Mouse (Mus musculus) midbrain, embryonic 16.5 days (tissue): ENCODE results near the gene Gm19345. TPM values are rescaled to one million over a fixed set of nuclear protein-coding genes. Genes with fewer than 3 reads are reported as not detected.

ENCODE experiments used
- ATAC-seq: fragments of 200-750 bp; cut with Nextera tagmentation; 2 replicates; pipeline ENCODE4 v1.8.0; 2017; ENCODE audit warnings: moderate TSS enrichment
- H3K27ac ChIP-seq: fragments of 300-500 bp; sonication (generic); 2 replicates; pipeline ENCODE4 v1.5.1; 2014; ENCODE audit warnings: mild to moderate bottlenecking, low read length, mixed read lengths
- H3K27me3 ChIP-seq: fragments of 300-500 bp; sonication (generic); 2 replicates; pipeline ENCODE4 v1.6.1; 2014; ENCODE audit warnings: low read depth, low read length, mixed read lengths; ENCODE audit not compliant: control insufficient read depth, insufficient read depth
- H3K36me3 ChIP-seq: fragments of 300-500 bp; sonication (generic); 2 replicates; pipeline ENCODE4 v1.6.1; 2014; ENCODE audit warnings: mild to moderate bottlenecking, low read length, moderate library complexity, mixed read lengths; ENCODE audit not compliant: control insufficient read depth, insufficient read depth
- H3K4me1 ChIP-seq: fragments of 300-500 bp; sonication (generic); 2 replicates; pipeline ENCODE4 v1.6.1; 2014; ENCODE audit warnings: mild to moderate bottlenecking, low read length, mixed read lengths; ENCODE audit not compliant: control insufficient read depth, insufficient read depth
- H3K4me2 ChIP-seq: fragments of 300-500 bp; sonication (generic); 2 replicates; pipeline ENCODE4 v1.6.1; 2014; ENCODE audit warnings: mild to moderate bottlenecking, low read length, mixed read lengths
- H3K4me3 ChIP-seq: fragments of 300-500 bp; sonication (generic); 2 replicates; pipeline ENCODE4 v1.5.1; 2014; ENCODE audit warnings: low read depth, mild to moderate bottlenecking, low read length, moderate library complexity, mixed read lengths
- H3K9ac ChIP-seq: fragments of 300-500 bp; sonication (generic); 2 replicates; pipeline ENCODE4 v1.6.1; 2014; ENCODE audit warnings: low read depth, low read length, mixed read lengths
- H3K9me3 ChIP-seq: fragments of 300-500 bp; sonication (generic); replicated peaks from 2 replicates; pipeline ENCODE4 v1.6.1; 2014; ENCODE audit warnings: mild to moderate bottlenecking, low read length, mixed read lengths; ENCODE audit not compliant: control insufficient read depth, poor library complexity, severe bottlenecking
- whole genome bisulfite sequencing: fragments of 180-500 bp; shearing (Covaris S2); extraction: QIAGEN DNeasy Blood & Tissue Kit; methylation state at CpG from one replicate; pipeline ENCODE4 v1.1.7; 2014; 5-methylcytosine and 5-hydroxymethylcytosine counted together
- polyA plus RNA-seq: library from polyadenylated mRNA; unstranded; fragments of >200 nt; fragmentation: Nextera tagmentation; extraction: Ambion mirVana; gene quantifications from 2 replicates; pipeline ENCODE4 v1.2.1, GENCODE M21; 2015

Gm19345 gene
- polyA plus RNA-seq, 1 experiment from 2014 or later: 23.9 TPM

- ATAC-seq: no peak
- 24% methylated on average over 16 of the region's 16 CpGs for WGBS
- H3K4me3 ChIP-seq: no peak overlapping the region; the same call in 1 of the 2 replicates
- peaks cover 26% of the 10 kb centered on the region for H3K27me3 ChIP-seq
- H3K36me3 ChIP-seq: no peaks in the 10 kb centered on the region
- no peak overlapping the region for H3K9ac ChIP-seq
- H3K9me3 ChIP-seq: no peaks in the 10 kb centered on the region
- H3K27ac ChIP-seq: no peak overlapping the region
- H3K4me2 ChIP-seq: peak overlapping the region; percentile 14; the same call in 1 of the 2 replicates
- peaks cover 7% of the 10 kb centered on the region for H3K4me1 ChIP-seq
These were observed 28.3 kb upstream of the Gm19345 start for GRCm38 (mm10) chr7:19823256-19824181.

DNA sequence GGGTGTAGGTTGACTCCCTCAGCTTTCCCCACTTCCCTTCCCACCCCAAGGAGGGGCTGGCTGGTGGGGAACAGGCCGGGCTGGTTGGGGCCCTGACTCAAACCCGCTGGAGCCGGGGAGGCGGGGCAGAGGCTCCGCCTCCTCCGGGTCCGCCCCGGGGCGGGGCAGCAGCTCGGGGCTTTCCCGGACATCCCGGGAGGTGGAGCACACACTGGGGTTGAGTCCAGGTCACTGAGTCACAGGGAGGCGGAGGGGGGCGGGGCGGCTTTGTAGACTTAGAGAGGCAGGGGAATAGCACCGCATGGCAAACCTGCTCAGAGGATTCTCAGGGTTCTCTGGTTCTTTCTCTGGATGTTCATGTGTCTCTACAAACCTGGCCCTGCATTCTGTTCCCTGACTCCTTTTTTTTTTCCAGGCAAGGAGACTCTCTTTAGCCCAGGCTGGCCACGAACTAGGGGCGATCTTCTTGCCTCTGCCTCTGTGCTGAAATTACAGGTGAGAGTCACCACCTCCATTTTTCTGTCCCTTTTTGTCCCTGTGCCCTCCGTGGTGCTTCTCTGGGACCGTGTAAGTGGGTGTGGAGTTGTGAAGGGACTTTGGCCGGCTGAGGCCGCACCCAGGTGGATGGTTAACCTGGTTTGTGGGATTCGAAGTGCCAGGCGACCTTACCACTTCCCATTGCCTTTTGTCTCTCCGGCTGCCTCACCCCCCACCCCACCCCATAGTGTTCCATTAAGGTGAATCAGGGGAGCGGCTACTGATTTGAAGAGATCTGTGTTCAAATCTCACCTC, 27.4 kb upstream of the Gm19345 start:
- Histone ChIP-seq H3K27me3 (peaks cover 26% of the 10 kb centered on the region), H3K36me3 (no peaks in the 10 kb centered on the region), H3K9ac (no peak overlapping the region), H3K4me2 (peak overlapping the region; percentile 14; the same call in 1 of the 2 replicates), H3K4me3 (no peak overlapping the region; the same call in 1 of the 2 replicates), H3K4me1 (peaks cover 7% of the 10 kb centered on the region), H3K27ac (no peak overlapping the region), H3K9me3 (no peaks in the 10 kb centered on the region)
- 25% methylated on average over 26 of the region's 26 CpGs for WGBS
- ATAC-seq: 0 out of 2 replicates have a peak, but pooled peaks have one; percentile 46

DNA sequence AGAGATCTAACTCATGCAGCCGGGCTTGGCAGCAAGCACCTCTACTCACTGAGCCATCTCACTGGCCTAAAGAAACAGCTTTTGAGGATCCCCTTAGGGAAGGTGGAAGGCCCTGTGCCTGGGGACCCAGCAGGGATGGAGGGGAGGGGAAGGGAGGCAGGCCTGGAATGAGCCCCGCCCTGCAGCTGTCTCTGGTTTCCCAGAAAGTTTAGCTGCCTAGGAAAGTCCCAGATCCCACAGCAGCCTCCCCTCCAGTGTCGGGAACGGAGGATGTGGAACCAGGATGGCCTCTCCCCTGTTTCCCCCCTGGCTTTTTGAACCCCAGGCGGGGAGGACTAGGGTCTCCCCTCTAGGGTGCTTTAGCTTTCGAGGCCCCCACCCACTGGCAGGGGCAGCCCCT, 25.0 kb upstream of the Gm19345 start:
- peaks cover 8% of the 10 kb centered on the region for H3K4me1 ChIP-seq
- H3K4me3 ChIP-seq: no peak overlapping the region
- no peak overlapping the region for H3K27ac ChIP-seq
- H3K36me3 ChIP-seq: no peaks in the 10 kb centered on the region
- H3K27me3 ChIP-seq: peaks cover 23% of the 10 kb centered on the region
- H3K4me2 ChIP-seq: no peak overlapping the region
- no peak overlapping the region for H3K9ac ChIP-seq
- no peaks in the 10 kb centered on the region for H3K9me3 ChIP-seq
- 41% methylated on average over 6 of the region's 6 CpGs for WGBS
- ATAC-seq: no peak

GRCm38 (mm10) chr7:19829694-19830093, 22.1 kb upstream of the Gm19345 start:
- Histone ChIP-seq H3K27ac (no peak overlapping the region), H3K4me1 (0 out of 2 replicates have a peak, but pooled peaks cover 2% of the 10 kb centered on the region), H3K4me2 (no peak overlapping the region), H3K9ac (no peak overlapping the region), H3K27me3 (peaks cover 3% of the 10 kb centered on the region), H3K36me3 (no peaks in the 10 kb centered on the region), H3K4me3 (no peak overlapping the region), H3K9me3 (no peaks in the 10 kb centered on the region)
- WGBS: 82% methylated on average over 3 of the region's 3 CpGs
- no peak for ATAC-seq

- 38% methylated on average over 13 of the region's 13 CpGs for WGBS
- Histone ChIP-seq H3K27me3 (no peaks in the 10 kb centered on the region; the same call in 1 of the 2 replicates), H3K27ac (no peak overlapping the region), H3K9ac (no peak overlapping the region), H3K36me3 (no peaks in the 10 kb centered on the region), H3K9me3 (no peaks in the 10 kb centered on the region), H3K4me1 (0 out of 2 replicates have a peak, but pooled peaks cover 2% of the 10 kb centered on the region), H3K4me2 (no peak overlapping the region), H3K4me3 (no peak overlapping the region)
- ATAC-seq: no peak
These were observed 21.1 kb upstream of the Gm19345 start for GRCm38 (mm10) chr7:19830682-19831156.

- H3K27me3 ChIP-seq: no peaks in the 10 kb centered on the region; the same call in 1 of the 2 replicates
- no peak overlapping the region for H3K4me2 ChIP-seq
- H3K9ac ChIP-seq: no peak overlapping the region
- H3K4me3 ChIP-seq: no peak overlapping the region
- no peak overlapping the region for H3K27ac ChIP-seq
- 50% methylated on average over 9 of the region's 9 CpGs for WGBS
- H3K36me3 ChIP-seq: no peaks in the 10 kb centered on the region
- ATAC-seq: 0 out of 2 replicates have a peak, but pooled peaks have one; percentile 28
- H3K9me3 ChIP-seq: no peaks in the 10 kb centered on the region
- 0 out of 2 replicates have a peak, but pooled peaks cover 2% of the 10 kb centered on the region for H3K4me1 ChIP-seq
These were observed 20.0 kb upstream of the Gm19345 start for GRCm38 (mm10) chr7:19831837-19832236.

DNA sequence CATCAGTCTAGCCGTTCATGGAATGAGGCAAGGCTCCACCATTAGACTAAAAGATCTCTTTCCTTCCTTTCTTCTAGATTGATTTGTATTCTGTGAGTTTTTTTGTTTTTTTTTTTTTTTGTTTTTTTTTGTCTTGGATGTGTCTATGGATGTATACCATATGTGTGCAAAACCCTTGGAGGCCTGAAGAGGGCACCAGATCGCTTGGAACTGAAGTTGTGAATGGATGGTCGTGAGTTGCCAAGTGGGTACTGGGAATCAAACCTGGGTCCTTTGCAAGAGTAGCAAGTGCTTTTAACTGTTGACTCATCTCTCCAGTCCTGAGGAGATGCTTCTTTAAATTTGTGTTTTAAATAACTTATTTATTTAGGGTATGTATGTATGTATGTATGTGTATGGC, 17.7 kb upstream of the Gm19345 start:
- ATAC-seq: no peak
- no peak overlapping the region for H3K4me2 ChIP-seq
- H3K27ac ChIP-seq: no peak overlapping the region
- H3K36me3 ChIP-seq: no peaks in the 10 kb centered on the region
- WGBS: 74% methylated on average over 3 of the region's 3 CpGs
- H3K4me1 ChIP-seq: 0 out of 2 replicates have a peak, but pooled peaks cover 2% of the 10 kb centered on the region
- no peaks in the 10 kb centered on the region for H3K27me3 ChIP-seq
- H3K4me3 ChIP-seq: no peak overlapping the region
- no peaks in the 10 kb centered on the region for H3K9me3 ChIP-seq
- H3K9ac ChIP-seq: no peak overlapping the region

- Histone ChIP-seq H3K4me3 (no peak overlapping the region), H3K4me1 (no peaks in the 10 kb centered on the region), H3K36me3 (no peaks in the 10 kb centered on the region), H3K9me3 (no peaks in the 10 kb centered on the region), H3K9ac (no peak overlapping the region), H3K27me3 (no peaks in the 10 kb centered on the region), H3K27ac (no peak overlapping the region), H3K4me2 (no peak overlapping the region)
- 66% methylated on average over 3 of the region's 3 CpGs for WGBS
- no peak for ATAC-seq
These were observed 15.0 kb upstream of the Gm19345 start for GRCm38 (mm10) chr7:19836843-19837242.
